ENCODE assay signal across 1 mouse cellular context in the genomic region with DNA sequence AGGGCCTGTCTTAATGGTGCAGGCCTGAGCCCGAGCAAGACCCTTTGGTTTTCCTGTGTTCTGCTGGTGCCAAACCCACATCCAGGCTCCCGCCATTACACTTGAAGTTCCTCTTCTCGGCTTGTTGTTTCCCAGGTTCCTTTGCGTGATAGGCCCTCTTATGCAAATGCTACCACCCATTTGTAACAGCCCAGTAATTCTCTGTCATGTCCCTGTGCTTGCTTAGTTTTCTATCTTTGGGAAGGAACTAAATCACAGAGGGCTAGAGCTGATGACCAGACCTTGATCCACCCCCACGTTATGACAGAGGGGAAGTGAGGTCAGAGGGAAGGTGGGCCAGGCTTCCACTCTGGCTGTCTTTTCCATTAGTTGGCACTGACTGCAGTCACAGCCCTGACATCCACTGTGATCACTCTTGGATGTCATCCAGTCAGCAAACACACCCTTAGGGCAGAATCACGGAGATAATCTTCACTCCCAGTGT.
TF ChIP-seq lines count a peak whose summit lies in the region.

No protein-coding gene starts in this region.

TF ChIP-seq in MEL, 35 proteins besides CTCF, POLR2A, EP300 and RAD21:
- TF ChIP-seq TBP (IDR thresholded peaks at IDR 0.05; ENCODE audit: low read depth, low read length) (0 out of 2 replicates have a peak, but pooled peaks have one; percentile 25), TCF12 (IDR thresholded peaks at IDR 0.05; ENCODE audit: low read depth, low read length) (no peak)
